Mouse (Mus musculus) testis, adult 2 months (tissue): ENCODE data around the gene Parp16. TPM values are rescaled to one million over a fixed set of nuclear protein-coding genes. Genes with fewer than 3 reads are reported as not detected.

ENCODE experiments used
- H3K27ac ChIP-seq: fragments of 200-500 bp; 2 replicates; pipeline ENCODE4 v1.5.1; 2012; ENCODE audit warnings: low read depth, low read length; ENCODE audit not compliant: control insufficient read depth, insufficient read depth
- H3K27me3 ChIP-seq: fragments of 200-500 bp; 2 replicates; pipeline ENCODE4 v1.6.1; 2012; ENCODE audit warnings: mild to moderate bottlenecking, low read length, moderate library complexity; ENCODE audit not compliant: control insufficient read depth, insufficient read depth
- H3K36me3 ChIP-seq: fragments of 200-500 bp; 2 replicates; pipeline ENCODE4 v1.6.1; 2012; ENCODE audit warnings: mild to moderate bottlenecking, low read length; ENCODE audit not compliant: control insufficient read depth, insufficient read depth
- H3K4me1 ChIP-seq: fragments of 200-500 bp; 2 replicates; pipeline ENCODE4 v1.6.1; 2012; ENCODE audit warnings: low read length; ENCODE audit not compliant: control insufficient read depth, insufficient read depth
- H3K4me3 ChIP-seq: fragments of 200-500 bp; 2 replicates; pipeline ENCODE4 v1.5.1; 2012; ENCODE audit warnings: low read depth, mild to moderate bottlenecking, low read length, moderate library complexity, mixed read lengths; ENCODE audit not compliant: control insufficient read depth
- CTCF ChIP-seq: fragments of 200-500 bp; IDR thresholded peaks from 2 replicates; pipeline ENCODE4 v1.5.1; 2012; ENCODE audit warnings: low read depth, mild to moderate bottlenecking, inconsistent platforms, low read length, moderate library complexity; ENCODE audit not compliant: control insufficient read depth, insufficient read depth, insufficient replicate concordance
- POLR2A ChIP-seq: fragments of 200-500 bp; IDR thresholded peaks from 2 replicates; pipeline ENCODE4 v1.6.1; 2012; ENCODE audit warnings: low read depth, mild to moderate bottlenecking, inconsistent platforms, low read length, moderate library complexity; ENCODE audit not compliant: control insufficient read depth
- polyA plus RNA-seq: library from polyadenylated mRNA; depleted of rRNA; stranded (reverse); fragments of >200 nt; gene quantifications from 2 replicates; pipeline ENCODE4 v1.2.3, GENCODE M21; 2012

Gene Parp16
- polyA plus RNA-seq, 1 experiment, result 2.3 TPM

DNA sequence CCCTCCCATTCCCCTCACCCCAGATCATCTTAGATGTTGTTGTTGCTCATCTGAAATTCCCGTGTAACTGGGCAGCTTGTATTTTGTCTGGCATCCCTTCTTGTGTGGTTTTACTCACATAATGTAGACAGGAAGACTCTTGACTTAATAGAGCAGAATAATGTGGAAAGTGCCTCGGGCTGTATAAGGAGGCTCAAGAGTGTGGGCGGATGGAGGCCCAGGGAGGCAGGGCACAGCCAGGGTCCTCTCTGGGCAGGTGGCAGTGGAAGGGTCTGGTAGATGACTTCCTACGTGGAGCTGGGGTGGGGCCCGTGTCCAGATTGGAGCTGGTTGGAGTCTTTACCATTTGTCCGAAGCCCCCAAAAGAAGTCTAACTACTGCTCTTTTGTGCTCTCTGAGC, 28.8 kb downstream of the Parp16 start:
- Histone ChIP-seq H3K4me1 (no peaks in the 10 kb centered on the region), H3K27me3 (no peaks in the 10 kb centered on the region), H3K4me3 (no peak overlapping the region), H3K27ac (no peak overlapping the region), H3K36me3 (no peaks in the 10 kb centered on the region)
- TF ChIP-seq CTCF (no peak), POLR2A (no peak)

DNA sequence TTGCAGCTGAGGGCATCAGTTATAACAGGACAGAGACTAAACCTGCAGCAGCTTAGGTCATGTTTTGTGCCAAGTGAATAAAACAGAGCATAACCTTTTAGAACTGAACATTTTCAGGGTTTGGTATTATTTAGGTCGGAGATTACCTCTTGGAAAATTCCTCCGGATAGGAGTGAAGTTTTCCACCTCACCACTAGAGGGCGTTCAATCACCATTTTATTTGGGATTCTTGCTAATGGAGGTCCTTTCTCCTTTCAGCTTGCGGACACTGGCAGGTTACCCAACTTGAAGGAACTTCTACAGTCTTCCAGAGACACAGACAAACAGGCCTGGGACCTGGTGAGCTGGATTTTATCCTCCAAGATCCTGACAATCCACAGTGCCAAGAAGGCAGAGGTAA, 30.6 kb downstream of the Parp16 start:
- H3K4me1 ChIP-seq, result no peaks in the 10 kb centered on the region; the same call in 1 of the 2 replicates
- no peak overlapping the region for H3K4me3 ChIP-seq
- no peaks in the 10 kb centered on the region for H3K27me3 ChIP-seq
- TF ChIP-seq CTCF (no peak), POLR2A (no peak)
- no peak overlapping the region for H3K27ac ChIP-seq
- no peaks in the 10 kb centered on the region for H3K36me3 ChIP-seq

DNA sequence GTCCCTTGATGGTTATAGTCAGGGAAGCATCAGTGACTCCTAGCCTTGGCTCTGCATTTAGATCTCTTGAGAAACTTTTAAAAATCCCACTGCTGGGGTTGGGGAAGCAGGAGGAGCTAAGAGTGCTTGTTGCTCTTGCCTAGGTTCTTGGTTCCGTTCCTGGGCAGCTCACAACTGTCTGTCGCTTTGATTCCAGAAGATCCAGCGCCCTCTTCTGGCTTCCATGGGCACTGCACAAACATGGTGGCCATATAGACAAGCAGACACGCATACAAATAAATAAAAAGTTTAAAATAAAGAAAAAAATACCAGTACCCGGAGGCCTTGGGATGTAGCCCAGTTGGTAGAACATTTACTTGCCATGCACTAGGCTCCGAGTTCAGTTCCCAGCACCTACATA, 35.1 kb downstream of the Parp16 start:
- TF ChIP-seq POLR2A (no peak), CTCF (peak; percentile 51; the same call in 1 of the 2 replicates)
- no peak overlapping the region for H3K27ac ChIP-seq
- no peak overlapping the region for H3K4me3 ChIP-seq
- no peaks in the 10 kb centered on the region for H3K36me3 ChIP-seq
- H3K27me3 ChIP-seq, result no peaks in the 10 kb centered on the region
- H3K4me1 ChIP-seq, result no peaks in the 10 kb centered on the region; the same call in 1 of the 2 replicates

DNA sequence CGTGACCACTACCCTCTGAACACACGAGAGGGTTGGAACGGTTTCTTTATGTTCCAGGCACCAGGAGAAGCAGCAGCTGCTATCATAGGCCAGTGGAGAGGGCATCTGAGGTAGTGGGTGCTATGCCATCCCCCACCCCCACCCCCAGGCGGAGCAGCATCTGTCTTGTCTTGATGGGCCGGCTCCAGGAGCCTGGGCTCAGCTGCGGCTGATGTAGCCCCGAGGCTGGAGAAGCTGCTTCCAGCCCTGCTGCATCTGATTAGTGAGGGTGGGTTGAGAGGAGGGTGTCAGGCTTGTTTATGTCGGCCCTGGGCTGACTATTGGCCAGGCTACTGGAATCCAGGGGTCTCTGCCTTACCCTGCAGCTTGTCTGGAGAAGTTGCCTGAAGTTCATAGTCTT, 36.1 kb downstream of the Parp16 start:
- Histone ChIP-seq H3K4me1 (no peaks in the 10 kb centered on the region; the same call in 1 of the 2 replicates), H3K36me3 (no peaks in the 10 kb centered on the region), H3K27me3 (no peaks in the 10 kb centered on the region), H3K27ac (no peak overlapping the region), H3K4me3 (no peak overlapping the region)
- TF ChIP-seq POLR2A, result no peak
- TF ChIP-seq CTCF, result no peak

DNA sequence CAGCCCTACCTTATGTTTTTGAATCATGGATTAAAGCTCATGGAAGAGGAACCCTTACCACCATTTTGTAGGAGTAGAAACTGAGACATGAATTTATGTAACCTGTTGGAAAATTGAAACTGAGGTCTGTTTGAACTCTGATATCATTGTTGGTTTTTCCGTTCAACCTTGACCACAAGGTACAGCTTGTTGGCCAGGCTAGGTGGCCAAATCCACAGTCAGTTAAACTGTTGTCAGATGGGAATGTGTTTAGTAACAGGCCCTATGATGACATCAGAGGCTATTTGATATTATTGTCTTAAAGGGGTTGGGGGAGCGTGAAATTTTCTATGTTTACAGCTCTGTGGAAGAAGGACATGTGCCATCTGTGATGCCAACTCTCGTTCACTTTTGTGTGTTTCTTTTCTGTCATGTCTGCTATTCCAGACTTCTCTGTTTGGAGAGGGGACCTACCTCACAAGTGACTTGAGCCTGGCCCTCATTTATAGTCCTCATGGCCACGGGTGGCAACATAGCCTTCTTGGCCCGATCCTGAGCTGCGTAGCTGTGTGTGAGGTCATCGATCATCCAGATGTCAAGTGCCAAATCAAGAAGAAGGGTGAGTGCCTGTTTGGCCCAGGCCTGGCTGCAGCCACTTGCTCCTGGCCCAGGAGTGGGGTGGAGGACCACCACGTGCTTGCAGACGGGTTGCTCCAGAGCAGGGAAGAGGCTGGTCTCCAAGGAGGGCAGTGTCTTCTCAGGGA, 38.3 kb downstream of the Parp16 start:
- Histone ChIP-seq H3K4me3 (no peak overlapping the region), H3K27me3 (no peaks in the 10 kb centered on the region), H3K4me1 (no peaks in the 10 kb centered on the region; the same call in 1 of the 2 replicates), H3K27ac (no peak overlapping the region), H3K36me3 (no peaks in the 10 kb centered on the region)
- TF ChIP-seq POLR2A (no peak), CTCF (no peak)

DNA sequence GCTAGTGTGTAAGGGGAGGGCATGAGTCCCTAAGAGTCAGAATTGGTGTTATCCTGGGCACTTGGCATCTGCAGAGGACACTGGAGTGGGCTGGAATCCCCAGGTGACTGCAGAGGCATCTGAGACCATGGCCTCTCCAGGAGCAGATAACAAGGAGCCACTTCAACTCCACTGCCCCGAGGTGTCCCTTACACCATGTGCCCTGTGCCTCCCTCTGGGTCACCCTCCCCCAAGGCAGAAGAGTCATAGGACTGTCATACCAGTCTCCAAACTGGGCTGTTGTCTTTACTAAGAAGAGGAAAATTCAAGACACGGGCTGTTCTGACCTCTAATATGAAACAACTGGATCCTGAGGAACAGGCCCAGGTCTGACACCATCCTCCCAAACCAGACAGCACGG, 39.6 kb downstream of the Parp16 start:
- Histone ChIP-seq H3K4me3 (no peak overlapping the region), H3K4me1 (no peaks in the 10 kb centered on the region; the same call in 1 of the 2 replicates), H3K27me3 (no peaks in the 10 kb centered on the region), H3K36me3 (no peaks in the 10 kb centered on the region), H3K27ac (no peak overlapping the region)
- TF ChIP-seq POLR2A (no peak), CTCF (no peak)

DNA sequence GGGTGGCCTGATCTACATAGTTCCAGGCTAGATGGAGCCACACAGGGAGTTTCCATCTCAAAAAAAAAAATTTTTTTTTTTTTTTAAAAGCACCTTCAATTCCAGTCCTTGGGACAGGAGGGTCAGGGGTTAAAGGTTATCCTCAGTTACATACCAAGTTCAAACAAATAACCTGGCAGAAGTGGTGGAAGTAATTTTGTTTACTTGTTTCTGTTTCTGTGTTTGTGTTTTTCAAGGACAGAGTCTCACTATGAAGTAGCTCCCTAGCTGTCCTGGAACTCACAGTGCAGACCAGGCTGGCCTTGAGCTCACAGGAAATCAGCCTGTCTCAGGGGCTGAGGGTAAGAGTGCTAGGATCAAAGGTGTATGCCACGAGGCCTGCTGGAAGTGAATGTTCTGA, 40.4 kb downstream of the Parp16 start:
- H3K27me3 ChIP-seq, result no peaks in the 10 kb centered on the region
- H3K27ac ChIP-seq, result no peak overlapping the region
- H3K4me3 ChIP-seq, result no peak overlapping the region
- no peaks in the 10 kb centered on the region for H3K36me3 ChIP-seq
- H3K4me1 ChIP-seq, result no peaks in the 10 kb centered on the region
- no peak for TF ChIP-seq CTCF
- TF ChIP-seq POLR2A, result no peak

DNA sequence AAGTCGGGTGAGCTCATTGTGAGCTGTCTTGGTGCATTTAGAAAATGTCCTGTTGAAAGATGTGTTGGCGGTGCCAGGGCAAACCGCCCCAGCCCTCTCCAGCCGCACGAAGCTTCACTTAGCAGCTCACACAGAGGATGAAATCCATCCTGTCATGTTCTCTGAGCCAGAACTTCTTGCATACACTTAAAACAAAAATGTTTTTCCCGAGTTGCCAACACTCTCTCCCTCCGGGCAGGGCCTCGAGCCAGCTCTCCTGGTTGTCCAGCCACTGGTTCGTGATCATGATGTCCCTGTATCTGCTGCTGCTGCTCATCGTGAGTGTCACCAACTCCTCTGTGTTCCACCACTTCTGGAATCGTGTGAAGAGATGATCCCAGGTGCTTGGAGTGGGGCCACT, 42.5 kb downstream of the Parp16 start:
- H3K4me3 ChIP-seq, result no peak overlapping the region
- peak overlapping the region; percentile 41 for H3K27ac ChIP-seq
- TF ChIP-seq CTCF, result no peak
- no peak for TF ChIP-seq POLR2A
- H3K27me3 ChIP-seq, result no peaks in the 10 kb centered on the region
- no peaks in the 10 kb centered on the region for H3K36me3 ChIP-seq
- no peaks in the 10 kb centered on the region for H3K4me1 ChIP-seq
